Mouse (Mus musculus) brain, embryonic 14.5 days (tissue): Measurements from ENCODE around the gene Gramd4. TPM values are rescaled to one million over a fixed set of nuclear protein-coding genes. Genes with fewer than 3 reads are reported as not detected.

ENCODE experiments used
- DNase-seq: peaks from one replicate; pipeline ENCODE4 v3.0.0-alpha.2; 2011; ENCODE audit warnings: low read depth
- CTCF ChIP-seq: fragments of 200-500 bp; IDR thresholded peaks from 2 replicates; pipeline ENCODE4 v1.5.1; 2012; ENCODE audit warnings: inconsistent platforms, mild to moderate bottlenecking, moderate library complexity, borderline replicate concordance; ENCODE audit not compliant: insufficient read depth, insufficient read length; ENCODE audit errors: extremely low read depth
- POLR2A ChIP-seq: fragments of 200-500 bp; IDR thresholded peaks from 2 replicates; pipeline ENCODE4 v1.6.1; 2012; ENCODE audit warnings: mild to moderate bottlenecking, inconsistent platforms, borderline replicate concordance; ENCODE audit not compliant: poor library complexity, insufficient read depth, insufficient read length, severe bottlenecking; ENCODE audit errors: extremely low read depth
- polyA plus RNA-seq: library from polyadenylated mRNA; depleted of rRNA; stranded (reverse); fragments of >200 nt; gene quantifications from 2 replicates; pipeline ENCODE4 v1.2.3, GENCODE M21; 2012; rRNA removed

Gene Gramd4
- polyA plus RNA-seq, 1 experiment = 64.7 TPM

DNA sequence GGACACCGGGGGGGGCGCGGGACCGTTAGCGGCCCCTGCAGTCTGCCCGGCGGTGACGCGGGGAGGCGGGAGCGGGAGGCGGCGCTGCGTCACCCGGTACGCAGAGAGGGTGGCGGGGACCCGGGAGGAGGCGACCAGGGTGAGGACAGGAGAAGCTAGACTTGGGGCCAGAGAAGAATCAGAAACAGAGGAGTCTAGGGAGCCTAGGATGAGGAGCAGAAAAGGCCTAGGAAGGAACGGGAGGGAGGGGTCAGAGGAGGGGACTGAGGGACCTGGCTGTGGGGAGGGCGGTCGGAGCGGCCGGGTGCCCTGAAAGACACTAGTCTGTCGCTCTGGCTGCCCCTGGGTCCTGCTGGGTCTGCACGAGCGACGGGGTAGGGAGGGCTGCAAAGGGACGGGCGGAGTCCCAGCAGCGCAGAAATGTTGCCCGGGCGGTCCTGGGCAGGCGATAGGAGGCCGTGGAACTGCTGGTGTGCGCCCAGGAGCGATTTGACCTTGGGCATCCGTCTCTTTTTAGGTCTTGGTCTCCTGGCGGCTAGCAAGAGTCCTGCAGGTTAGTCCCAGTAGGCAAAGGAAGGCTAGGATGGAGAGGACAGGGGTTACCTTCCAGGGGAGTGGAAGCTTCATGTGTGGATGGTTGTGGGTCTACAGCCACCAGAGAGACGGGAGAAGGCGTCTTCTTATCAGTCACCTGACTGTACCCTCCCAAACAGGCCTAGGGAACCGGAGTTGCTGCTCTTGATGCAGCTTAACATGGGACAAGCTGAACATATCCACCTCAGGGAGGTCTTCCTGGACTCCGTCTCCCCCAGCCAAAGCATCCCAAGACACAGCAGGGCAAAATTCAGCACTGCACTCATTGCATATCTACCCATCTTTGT is 128.4 kb downstream of the Gramd4 start, which contains the start of gene Cerk:
TSS of gene Cerk (minus strand) at position 453 of the 881 bp plus-strand sequence.
- peak; percentile 74 for DNase-seq
- TF ChIP-seq CTCF (peak; percentile 52), POLR2A (peak; percentile 61; the same call in 1 of the 2 replicates)

DNA sequence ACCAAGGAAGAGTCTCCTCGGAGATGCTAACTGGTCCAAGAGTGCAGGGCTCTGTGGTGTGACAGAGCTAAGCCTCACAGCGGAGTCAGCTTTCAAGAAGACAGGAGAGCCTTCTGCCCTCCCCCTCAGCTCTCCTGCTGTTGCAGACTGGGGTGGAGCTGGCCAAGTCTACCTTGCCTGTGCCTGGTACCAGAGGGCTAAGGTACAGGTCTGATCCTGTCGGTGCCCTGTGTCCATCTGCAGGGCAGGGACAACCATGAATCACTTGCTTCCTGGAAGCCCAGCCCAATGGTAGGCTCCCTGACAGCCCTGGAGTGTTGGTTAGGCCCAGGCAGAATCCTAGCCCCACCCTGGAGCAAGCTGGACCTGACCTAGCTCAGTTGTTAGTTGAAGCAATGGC is 129.2 kb downstream of the Gramd4 start:
- DNase-seq = no peak
- TF ChIP-seq CTCF (no peak), POLR2A (no peak)

Other genes starting within 250 kb of the Gramd4 start
- gene Cdpf1, start 246.0 kb upstream of the Gramd4 start, polyA plus RNA-seq = 14.3 and 23.7 TPM in 2 replicates
- 0.06 and 0.14 TPM in 2 replicates for gene Pkdrej, start 236.0 kb upstream of the Gramd4 start, polyA plus RNA-seq
- gene Ttc38, start 225.4 kb upstream of the Gramd4 start, polyA plus RNA-seq = 3.0 and 3.3 TPM in 2 replicates
- 11.5 and 20.6 TPM in 2 replicates for gene Gtse1, start 197.9 kb upstream of the Gramd4 start, polyA plus RNA-seq
- 57.4 and 75.2 TPM in 2 replicates for gene Trmu, start 178.4 kb upstream of the Gramd4 start, polyA plus RNA-seq
- gene Celsr1, start 23.9 kb upstream of the Gramd4 start, polyA plus RNA-seq = 17.6 and 21.3 TPM in 2 replicates
- 27.3 and 32.0 TPM in 2 replicates for gene Cerk, start 128.4 kb downstream of the Gramd4 start, polyA plus RNA-seq
- 16.8 and 21.8 TPM in 2 replicates for gene Tbc1d22a, start 156.8 kb downstream of the Gramd4 start, polyA plus RNA-seq